Mouse (Mus musculus) stomach, embryonic 16.5 days (tissue): ENCODE data around the gene Epha2. TPM values are rescaled to one million over a fixed set of nuclear protein-coding genes. Genes with fewer than 3 reads are reported as not detected.
A peak's percentile ranks its signal among the peaks of the same experiment; 100 is the strongest.

ENCODE experiments used
- ATAC-seq: fragments of 200-750 bp; cut with Nextera tagmentation; 2 replicates; pipeline ENCODE4 v1.8.0; 2017; ENCODE audit warnings: moderate number of reproducible peaks, moderate TSS enrichment; ENCODE audit not compliant: insufficient read depth, low FRiP score
- H3K27ac ChIP-seq: fragments of 300-500 bp; sonication (generic); 2 replicates; pipeline ENCODE4 v1.5.1; 2014; ENCODE audit warnings: low read length
- H3K27me3 ChIP-seq: fragments of 300-500 bp; sonication (generic); 2 replicates; pipeline ENCODE4 v1.6.1; 2014; ENCODE audit warnings: low read length, control low read depth, mixed read lengths; ENCODE audit not compliant: control insufficient read depth, insufficient read depth
- H3K36me3 ChIP-seq: fragments of 300-500 bp; sonication (generic); 2 replicates; pipeline ENCODE4 v1.6.1; 2014; ENCODE audit warnings: low read length; ENCODE audit not compliant: control insufficient read depth, insufficient read depth
- H3K4me1 ChIP-seq: fragments of 300-500 bp; sonication (generic); 2 replicates; pipeline ENCODE4 v1.6.1; 2014; ENCODE audit warnings: low read length, control low read depth, mixed read lengths; ENCODE audit not compliant: control insufficient read depth, insufficient read depth
- H3K4me2 ChIP-seq: fragments of 300-500 bp; sonication (generic); 2 replicates; pipeline ENCODE4 v1.6.1; 2014; ENCODE audit warnings: low read depth, low read length, mixed read lengths
- H3K4me3 ChIP-seq: fragments of 300-500 bp; sonication (generic); replicated peaks from 2 replicates; pipeline ENCODE4 v1.5.1; 2014; ENCODE audit warnings: mild to moderate bottlenecking, low read length
- H3K9ac ChIP-seq: fragments of 300-500 bp; sonication (generic); 2 replicates; pipeline ENCODE4 v1.6.1; 2014; ENCODE audit warnings: low read length
- H3K9me3 ChIP-seq: fragments of 300-500 bp; sonication (generic); replicated peaks from 2 replicates; pipeline ENCODE4 v1.6.1; 2016; ENCODE audit warnings: low read length, control low read depth; ENCODE audit not compliant: control insufficient read depth
- WGBS: fragments of 180-500 bp; shearing (Covaris S2); extraction: QIAGEN DNeasy Blood & Tissue Kit; methylation state at CpG from one replicate; pipeline ENCODE4 v1.1.7; 2014; 5-methylcytosine and 5-hydroxymethylcytosine counted together
- polyA plus RNA-seq: library from polyadenylated mRNA; unstranded; fragments of >200 nt; fragmentation: Nextera tagmentation; extraction: Ambion mirVana; gene quantifications from 2 replicates; pipeline ENCODE4 v1.2.1, GENCODE M21; 2015

Epha2 gene
- polyA plus RNA-seq, 1 experiment from 2014 or later, result 9.5 TPM

- no peak overlapping the region for H3K27ac ChIP-seq
- H3K9me3 ChIP-seq, result no peaks in the 10 kb centered on the region
- no peak for ATAC-seq
- H3K4me3 ChIP-seq, result no peak overlapping the region
- 72% methylated on average over 11 of the region's 11 CpGs for WGBS
- H3K36me3 ChIP-seq, result peaks cover 12% of the 10 kb centered on the region; the same call in 1 of the 2 replicates
- no peaks in the 10 kb centered on the region; the same call in 1 of the 2 replicates for H3K4me1 ChIP-seq
- no peak overlapping the region for H3K9ac ChIP-seq
- no peaks in the 10 kb centered on the region for H3K27me3 ChIP-seq
- H3K4me2 ChIP-seq, result no peak overlapping the region
Observed at GRCm38 (mm10) chr4:141322526-141322925, 21.5 kb downstream of the Epha2 start.

DNA sequence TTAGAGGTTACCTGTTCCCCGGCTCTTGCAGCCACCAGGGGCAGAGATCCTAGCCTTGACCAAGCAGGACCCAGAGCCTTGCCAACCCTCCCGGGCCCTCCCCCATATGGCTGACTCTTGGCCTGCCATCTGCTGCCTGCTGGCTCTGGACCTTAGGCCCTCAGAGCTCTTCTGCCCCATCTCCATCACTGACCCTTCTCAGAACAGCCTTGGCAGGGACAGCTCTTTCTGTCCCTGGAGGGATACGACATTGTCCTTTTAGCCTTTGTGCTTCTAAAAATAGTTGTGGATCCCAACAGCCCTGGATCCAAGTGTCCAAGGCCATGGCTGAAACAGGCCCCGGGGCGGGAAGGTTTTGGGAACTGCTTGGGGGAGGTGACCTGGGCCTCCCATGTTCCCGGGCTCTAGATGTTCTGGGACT is 23.7 kb downstream of the Epha2 start:
- no peak overlapping the region for H3K4me2 ChIP-seq
- no peak overlapping the region for H3K27ac ChIP-seq
- no peaks in the 10 kb centered on the region for H3K9me3 ChIP-seq
- H3K4me3 ChIP-seq, result no peak overlapping the region
- peaks cover 4% of the 10 kb centered on the region; the same call in 1 of the 2 replicates for H3K4me1 ChIP-seq
- 79% methylated on average over 6 of the region's 6 CpGs for WGBS
- ATAC-seq, result no peak
- no peaks in the 10 kb centered on the region for H3K27me3 ChIP-seq
- no peak overlapping the region for H3K9ac ChIP-seq
- peaks cover 11% of the 10 kb centered on the region; the same call in 1 of the 2 replicates for H3K36me3 ChIP-seq

DNA sequence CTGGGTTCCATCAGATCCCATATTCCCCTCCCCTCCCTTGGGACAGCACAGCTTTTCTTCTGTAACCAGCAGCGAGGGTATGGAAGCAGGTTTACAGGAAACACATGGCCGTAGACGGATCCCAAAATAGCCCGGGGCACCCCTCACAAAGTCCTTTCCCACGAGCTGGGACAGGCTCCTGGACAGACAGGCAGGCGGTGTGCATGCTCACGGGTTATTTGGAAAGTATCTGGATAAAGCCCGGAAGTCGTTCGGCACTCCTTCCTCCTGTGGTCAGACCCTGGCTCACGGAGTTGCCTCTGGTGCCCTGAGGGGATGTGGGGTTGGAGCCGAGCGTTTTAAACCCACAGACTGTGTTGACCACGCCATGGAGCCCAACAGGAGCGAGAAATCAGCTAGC is 24.6 kb downstream of the Epha2 start:
- no peak overlapping the region for H3K4me2 ChIP-seq
- ATAC-seq, result no peak
- H3K36me3 ChIP-seq, result peaks cover 11% of the 10 kb centered on the region; the same call in 1 of the 2 replicates
- WGBS, result 54% methylated on average over 15 of the region's 15 CpGs
- no peak overlapping the region for H3K4me3 ChIP-seq
- H3K4me1 ChIP-seq, result peaks cover 4% of the 10 kb centered on the region; the same call in 1 of the 2 replicates
- H3K9ac ChIP-seq, result no peak overlapping the region
- no peaks in the 10 kb centered on the region for H3K27me3 ChIP-seq
- peak overlapping the region; percentile 11; the same call in 1 of the 2 replicates for H3K27ac ChIP-seq
- H3K9me3 ChIP-seq, result no peaks in the 10 kb centered on the region

DNA sequence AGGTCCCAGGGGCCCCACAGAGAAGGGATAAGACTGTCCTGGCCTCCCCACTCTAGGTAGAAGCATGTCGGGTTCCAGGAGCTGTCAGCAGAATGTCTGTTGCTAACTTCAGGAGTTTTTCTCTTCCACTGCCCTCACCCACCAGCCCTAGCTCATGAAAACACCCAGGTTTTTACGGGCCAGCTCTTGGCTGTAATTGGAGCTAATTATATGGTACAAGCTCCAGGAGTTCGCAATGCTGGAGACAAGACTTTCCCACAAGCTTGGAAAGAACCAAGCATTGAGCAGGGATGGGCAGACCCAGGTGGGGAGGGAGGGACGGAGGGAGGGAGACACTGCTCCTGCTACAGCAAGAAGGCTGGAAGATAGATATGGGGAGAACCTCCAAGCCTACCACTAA is 26.0 kb downstream of the Epha2 start:
- no peak overlapping the region for H3K9ac ChIP-seq
- H3K36me3 ChIP-seq, result peaks cover 11% of the 10 kb centered on the region; the same call in 1 of the 2 replicates
- no peak overlapping the region for H3K4me3 ChIP-seq
- H3K4me1 ChIP-seq, result peaks cover 4% of the 10 kb centered on the region; the same call in 1 of the 2 replicates
- ATAC-seq, result no peak
- H3K27me3 ChIP-seq, result no peaks in the 10 kb centered on the region
- H3K27ac ChIP-seq, result no peak overlapping the region
- H3K9me3 ChIP-seq, result no peaks in the 10 kb centered on the region
- WGBS, result 77% methylated on average over 4 of the region's 4 CpGs
- no peak overlapping the region for H3K4me2 ChIP-seq

- no peak for ATAC-seq
- WGBS, result 82% methylated on average over 9 of the region's 9 CpGs
Observed at GRCm38 (mm10) chr4:141328742-141329141, 27.7 kb downstream of the Epha2 start.

GRCm38 (mm10) chr4:141329968-141330367 is 28.9 kb downstream of the Epha2 start:
- H3K9me3 ChIP-seq, result no peaks in the 10 kb centered on the region
- WGBS, result 65% methylated on average over 12 of the region's 12 CpGs
- H3K4me3 ChIP-seq, result no peak overlapping the region

More at GRCm38 (mm10) chr4:141328742-141329141, 27.7 kb downstream of the Epha2 start:
- no peaks in the 10 kb centered on the region for H3K27me3 ChIP-seq
- peaks cover 6% of the 10 kb centered on the region; the same call in 1 of the 2 replicates for H3K36me3 ChIP-seq
- no peak overlapping the region for H3K27ac ChIP-seq
- H3K9me3 ChIP-seq, result no peaks in the 10 kb centered on the region
- H3K9ac ChIP-seq, result no peak overlapping the region
- H3K4me2 ChIP-seq, result no peak overlapping the region
- H3K4me3 ChIP-seq, result no peak overlapping the region
- peaks cover 4% of the 10 kb centered on the region; the same call in 1 of the 2 replicates for H3K4me1 ChIP-seq

GRCm38 (mm10) chr4:141331446-141331845 is 30.4 kb downstream of the Epha2 start:
- no peak for ATAC-seq
- Histone ChIP-seq H3K36me3 (peaks cover 3% of the 10 kb centered on the region; the same call in 1 of the 2 replicates), H3K9ac (no peak overlapping the region), H3K9me3 (no peaks in the 10 kb centered on the region), H3K27ac (no peak overlapping the region), H3K4me2 (no peak overlapping the region), H3K4me3 (no peak overlapping the region), H3K27me3 (no peaks in the 10 kb centered on the region), H3K4me1 (0 out of 2 replicates have a peak, but pooled peaks cover 14% of the 10 kb centered on the region)
- 81% methylated on average over 2 of the region's 2 CpGs for WGBS

More at GRCm38 (mm10) chr4:141329968-141330367, 28.9 kb downstream of the Epha2 start:
- peaks cover 3% of the 10 kb centered on the region; the same call in 1 of the 2 replicates for H3K36me3 ChIP-seq
- ATAC-seq, result no peak
- H3K4me2 ChIP-seq, result no peak overlapping the region
- no peak overlapping the region for H3K9ac ChIP-seq
- H3K27me3 ChIP-seq, result no peaks in the 10 kb centered on the region
- H3K4me1 ChIP-seq, result 0 out of 2 replicates have a peak, but pooled peaks cover 8% of the 10 kb centered on the region
- no peak overlapping the region for H3K27ac ChIP-seq

- no peaks in the 10 kb centered on the region for H3K27me3 ChIP-seq
- no peak for ATAC-seq
- 74% methylated on average over 7 of the region's 7 CpGs for WGBS
- H3K4me2 ChIP-seq, result no peak overlapping the region
- 0 out of 2 replicates have a peak, but pooled peaks cover 14% of the 10 kb centered on the region for H3K4me1 ChIP-seq
- H3K4me3 ChIP-seq, result no peak overlapping the region
- H3K9ac ChIP-seq, result no peak overlapping the region
- no peaks in the 10 kb centered on the region for H3K9me3 ChIP-seq
- H3K27ac ChIP-seq, result no peak overlapping the region
- H3K36me3 ChIP-seq, result peaks cover 3% of the 10 kb centered on the region; the same call in 1 of the 2 replicates
Observed at GRCm38 (mm10) chr4:141332258-141332657, 31.2 kb downstream of the Epha2 start.

GRCm38 (mm10) chr4:141334695-141335094 is 33.7 kb downstream of the Epha2 start:
- no peak for ATAC-seq
- Histone ChIP-seq H3K4me2 (no peak overlapping the region), H3K36me3 (no peaks in the 10 kb centered on the region), H3K9ac (peak overlapping the region; percentile 35; the same call in 1 of the 2 replicates), H3K27me3 (no peaks in the 10 kb centered on the region), H3K9me3 (no peaks in the 10 kb centered on the region), H3K27ac (peak overlapping the region; percentile 52), H3K4me1 (peaks cover 30% of the 10 kb centered on the region), H3K4me3 (no peak overlapping the region)
- WGBS, result 70% methylated on average over 5 of the region's 5 CpGs
